Mouse (Mus musculus) olfactory bulb, adult 2 months (tissue): ENCODE measurements around the gene Lpo.

ENCODE experiments used
- CTCF ChIP-seq: fragments of 200-500 bp; IDR thresholded peaks from 2 replicates; pipeline ENCODE4 v1.5.1; 2012; ENCODE audit warnings: low read depth, mild to moderate bottlenecking, low read length, moderate library complexity; ENCODE audit not compliant: insufficient read depth
- POLR2A ChIP-seq: fragments of 200-500 bp; IDR thresholded peaks from 2 replicates; pipeline ENCODE4 v1.6.1; 2012; ENCODE audit warnings: mild to moderate bottlenecking, low read depth, low read length, moderate library complexity; ENCODE audit not compliant: insufficient read depth

- no peak for TF ChIP-seq CTCF
- no peak for TF ChIP-seq POLR2A
Observed at GRCm38 (mm10) chr11:87814831-87815230, 13.3 kb downstream of the Lpo start.
